Mouse (Mus musculus) liver, embryonic 13.5 days (tissue): ENCODE results near the gene Slc22a18. TPM values are rescaled to one million over a fixed set of nuclear protein-coding genes. Genes with fewer than 3 reads are reported as not detected.

ENCODE experiments used
- ATAC-seq: fragments of 200-750 bp; cut with Nextera tagmentation; 2 replicates; pipeline ENCODE4 v1.8.0; 2017; ENCODE audit warnings: low read depth, mild to moderate bottlenecking, moderate number of reproducible peaks, moderate library complexity
- DNase-seq: peaks from one replicate; pipeline ENCODE4 v3.0.0; 2022
- H3K27ac ChIP-seq: fragments of 300-500 bp; sonication (generic); 2 replicates; pipeline ENCODE4 v1.5.1; 2015; ENCODE audit warnings: moderate library complexity, mild to moderate bottlenecking, inconsistent platforms
- H3K27me3 ChIP-seq: fragments of 300-500 bp; sonication (generic); 2 replicates; pipeline ENCODE4 v1.6.1; 2015; ENCODE audit warnings: mild to moderate bottlenecking, inconsistent platforms
- H3K36me3 ChIP-seq: fragments of 300-500 bp; sonication (generic); 2 replicates; pipeline ENCODE4 v1.6.1; 2015; ENCODE audit warnings: mild to moderate bottlenecking, inconsistent platforms
- H3K4me1 ChIP-seq: fragments of 300-500 bp; sonication (generic); replicated peaks from 2 replicates; pipeline ENCODE4 v1.6.1; 2015; ENCODE audit warnings: inconsistent platforms
- H3K4me2 ChIP-seq: fragments of 300-500 bp; sonication (generic); 2 replicates; pipeline ENCODE4 v1.6.1; 2015; ENCODE audit warnings: inconsistent platforms, mild to moderate bottlenecking, moderate library complexity
- H3K4me3 ChIP-seq: fragments of 300-500 bp; sonication (generic); replicated peaks from 2 replicates; pipeline ENCODE4 v1.5.1; 2015; ENCODE audit warnings: mild to moderate bottlenecking, inconsistent platforms
- H3K9ac ChIP-seq: fragments of 300-500 bp; sonication (generic); 2 replicates; pipeline ENCODE4 v1.6.1; 2015; ENCODE audit warnings: mild to moderate bottlenecking, inconsistent platforms
- H3K9me3 ChIP-seq: fragments of 300-500 bp; sonication (generic); replicated peaks from 2 replicates; pipeline ENCODE4 v1.6.1; 2016; ENCODE audit warnings: inconsistent platforms
- WGBS: fragments of 180-500 bp; shearing (Covaris S2); methylation state at CpG from one replicate; pipeline ENCODE4 v1.1.7; 2015; ENCODE audit not compliant: insufficient replicate concordance; 5-methylcytosine and 5-hydroxymethylcytosine counted together
- polyA plus RNA-seq: library from polyadenylated mRNA; unstranded; fragments of >200 nt; fragmentation: Nextera tagmentation; extraction: Ambion mirVana; gene quantifications from 2 replicates; pipeline ENCODE4 v1.2.1, GENCODE M21; 2015

Slc22a18 gene
- polyA plus RNA-seq, 1 experiment from 2014 or later: 6.7 TPM

GRCm38 (mm10) chr7:143489735-143490134 lies 16.2 kb downstream of the Slc22a18 start:
- 55% methylated on average over 6 of the region's 6 CpGs for WGBS
- H3K4me1 ChIP-seq: peaks cover 2% of the 10 kb centered on the region; the same call in 1 of the 2 replicates
- H3K27ac ChIP-seq: no peak overlapping the region
- ATAC-seq: peak; percentile 68
- H3K4me2 ChIP-seq: no peak overlapping the region
- H3K36me3 ChIP-seq: no peaks in the 10 kb centered on the region
- H3K4me3 ChIP-seq: no peak overlapping the region
- no peak overlapping the region for H3K9ac ChIP-seq
- no peaks in the 10 kb centered on the region for H3K9me3 ChIP-seq
- peaks cover 15% of the 10 kb centered on the region; the same call in 1 of the 2 replicates for H3K27me3 ChIP-seq
- no peak for DNase-seq

GRCm38 (mm10) chr7:143493616-143494126 lies 20.1 kb downstream of the Slc22a18 start:
- Histone ChIP-seq H3K27me3 (peaks cover 21% of the 10 kb centered on the region), H3K27ac (no peak overlapping the region), H3K4me2 (no peak overlapping the region), H3K9me3 (no peaks in the 10 kb centered on the region), H3K36me3 (no peaks in the 10 kb centered on the region), H3K9ac (no peak overlapping the region), H3K4me1 (peaks cover 17% of the 10 kb centered on the region), H3K4me3 (no peak overlapping the region)
- ATAC-seq: no peak
- no peak for DNase-seq
- 63% methylated on average over 6 of the region's 6 CpGs for WGBS

DNA sequence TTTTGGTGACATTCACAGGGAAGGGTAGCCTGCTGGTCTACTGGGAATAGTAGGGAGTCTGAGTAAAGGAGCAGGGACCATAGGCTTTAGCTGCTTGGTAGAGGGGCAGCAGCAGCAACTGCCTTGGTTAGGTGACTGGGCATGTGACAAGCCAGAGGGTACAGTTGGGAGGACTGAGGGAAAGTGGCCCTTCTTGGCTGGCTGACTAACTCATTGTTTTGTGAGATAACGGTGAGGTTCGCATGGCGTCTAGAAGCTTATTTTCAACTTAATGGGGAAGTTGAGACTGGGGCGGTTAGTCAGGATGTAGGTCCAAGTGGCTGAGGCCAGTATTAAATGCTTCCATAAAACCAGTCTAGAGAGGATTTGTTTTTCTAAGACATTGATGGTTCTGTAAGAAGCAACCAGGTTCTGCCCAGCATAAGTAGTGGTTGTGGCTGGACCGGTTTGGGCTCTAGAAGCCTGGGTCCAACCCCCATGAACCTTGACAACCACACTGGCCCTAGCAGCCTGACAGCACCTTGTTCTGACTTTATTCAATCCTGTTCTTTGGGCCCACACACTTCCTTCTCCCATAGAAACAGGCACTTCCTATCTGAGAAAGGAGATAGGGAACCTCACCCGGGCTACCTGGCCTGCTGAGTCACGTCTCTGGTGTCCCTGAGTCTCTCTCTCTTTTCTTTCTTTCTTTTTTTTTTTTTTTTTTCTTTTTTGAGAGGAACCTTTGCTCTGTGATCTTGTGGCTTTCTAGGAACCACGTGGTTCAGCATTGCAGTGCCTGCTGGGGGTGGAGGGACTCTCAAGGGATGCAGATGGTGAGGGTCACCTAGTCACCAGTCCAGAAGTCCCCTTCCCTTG lies 21.8 kb downstream of the Slc22a18 start:
- DNase-seq (no peak), ATAC-seq (0 out of 2 replicates have a peak, but pooled peaks have one; percentile 34)
- no peak overlapping the region for H3K27ac ChIP-seq

GRCm38 (mm10) chr7:143498584-143498983 lies 25.0 kb downstream of the Slc22a18 start:
- H3K4me1 ChIP-seq: peaks cover 31% of the 10 kb centered on the region
- DNase-seq (no peak), ATAC-seq (no peak)
- H3K27ac ChIP-seq: no peak overlapping the region
- peaks cover 59% of the 10 kb centered on the region for H3K27me3 ChIP-seq
- H3K36me3 ChIP-seq: no peaks in the 10 kb centered on the region
- H3K4me3 ChIP-seq: no peak overlapping the region
- no peak overlapping the region for H3K4me2 ChIP-seq
- WGBS: 68% methylated on average over 4 of the region's 4 CpGs
- H3K9me3 ChIP-seq: no peaks in the 10 kb centered on the region
- no peak overlapping the region for H3K9ac ChIP-seq

More for the DNA sequence above, 21.8 kb downstream of the Slc22a18 start:
- H3K4me3 ChIP-seq: no peak overlapping the region
- no peaks in the 10 kb centered on the region for H3K9me3 ChIP-seq
- WGBS: 18% methylated on average over 8 of the region's 8 CpGs
- peaks cover 27% of the 10 kb centered on the region for H3K27me3 ChIP-seq
- H3K4me1 ChIP-seq: peaks cover 17% of the 10 kb centered on the region
- H3K36me3 ChIP-seq: no peaks in the 10 kb centered on the region
- H3K9ac ChIP-seq: no peak overlapping the region
- H3K4me2 ChIP-seq: no peak overlapping the region

GRCm38 (mm10) chr7:143500912-143501311 lies 27.4 kb downstream of the Slc22a18 start:
- no peaks in the 10 kb centered on the region for H3K9me3 ChIP-seq
- 34% methylated on average over 2 of the region's 2 CpGs for WGBS
- ATAC-seq (peak; percentile 19; the same call in 1 of the 2 replicates), DNase-seq (no peak)
- H3K4me2 ChIP-seq: no peak overlapping the region
- H3K27ac ChIP-seq: no peak overlapping the region
- peaks cover 18% of the 10 kb centered on the region for H3K4me1 ChIP-seq
- H3K4me3 ChIP-seq: no peak overlapping the region
- H3K27me3 ChIP-seq: peaks cover 77% of the 10 kb centered on the region
- no peak overlapping the region for H3K9ac ChIP-seq
- no peaks in the 10 kb centered on the region for H3K36me3 ChIP-seq

DNA sequence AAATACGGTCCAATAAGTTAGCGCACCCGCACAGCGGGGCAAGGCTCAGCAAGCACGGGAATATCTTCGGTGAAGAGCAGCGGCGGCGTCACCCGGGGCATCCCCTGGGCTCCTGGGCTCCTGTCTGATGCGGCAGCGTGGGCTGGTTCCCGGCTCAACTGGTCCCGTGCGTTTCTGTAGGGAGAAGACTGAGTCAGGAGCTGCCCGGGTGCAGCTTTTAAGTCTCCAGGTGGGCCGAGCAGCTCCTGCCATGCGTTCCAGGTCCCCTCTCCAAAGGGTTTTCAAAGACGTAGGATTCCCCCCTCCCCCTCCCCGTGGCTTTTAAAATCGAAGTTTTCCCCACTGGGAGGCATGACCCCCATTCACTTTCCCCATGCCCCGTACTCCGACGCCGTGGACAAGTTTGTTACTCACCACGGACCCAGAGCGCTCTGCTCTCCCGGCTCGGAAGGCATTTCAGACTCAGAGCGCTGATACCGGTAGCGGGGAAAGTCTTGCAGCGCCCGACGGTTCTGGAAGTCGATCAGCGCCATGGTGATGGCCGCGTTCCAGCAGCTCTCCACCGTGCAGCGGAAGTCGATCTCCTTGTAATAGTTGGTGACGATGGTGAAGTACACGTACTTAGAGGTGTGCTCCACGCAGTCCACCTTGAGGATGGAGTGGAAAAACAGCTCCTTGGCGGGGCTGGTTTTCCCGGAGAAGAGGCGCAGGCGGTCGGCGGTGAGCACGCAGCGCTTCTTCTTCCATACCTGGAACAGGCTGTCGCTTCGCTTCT lies 28.3 kb downstream of the Slc22a18 start:
- DNase-seq: no peak
- Histone ChIP-seq H3K9ac (no peak overlapping the region), H3K4me2 (peak overlapping the region; percentile 61), H3K4me1 (peaks cover 14% of the 10 kb centered on the region), H3K27me3 (peaks cover 80% of the 10 kb centered on the region), H3K9me3 (no peaks in the 10 kb centered on the region), H3K36me3 (no peaks in the 10 kb centered on the region), H3K4me3 (peak overlapping the region; percentile 52), H3K27ac (no peak overlapping the region)
- 3% methylated on average over 55 of the region's 55 CpGs for WGBS
- no peak for ATAC-seq

- no peak within 1 kb of the TSS for H3K9ac ChIP-seq
- WGBS: 4% methylated on average over 51 of the region's 51 CpGs
- H3K4me1 ChIP-seq: peaks cover 14% of the 10 kb centered on the region
- H3K27ac ChIP-seq: no peak within 1 kb of the TSS
- ATAC-seq: peak; percentile 33; the same call in 1 of the 2 replicates
- H3K9me3 ChIP-seq: no peaks in the 10 kb centered on the region
- no peaks in the 10 kb centered on the region for H3K36me3 ChIP-seq
- H3K27me3 ChIP-seq: peaks cover 80% of the 10 kb centered on the region
- peak within 1 kb of the TSS; percentile 61 for H3K4me2 ChIP-seq
- H3K4me3 ChIP-seq: peak within 1 kb of the TSS; percentile 52
- no peak for DNase-seq
Measured at GRCm38 (mm10) chr7:143502418-143503200, 29.1 kb downstream of the Slc22a18 start, which contains the start of gene Phlda2. Gene Phlda2, minus strand, starts transcription at chr7:143503150.

- H3K4me1 ChIP-seq: peaks cover 14% of the 10 kb centered on the region
- H3K27ac ChIP-seq: no peak overlapping the region
- H3K4me3 ChIP-seq: no peak overlapping the region
- H3K27me3 ChIP-seq: peaks cover 74% of the 10 kb centered on the region
- no peaks in the 10 kb centered on the region for H3K36me3 ChIP-seq
- no peak overlapping the region for H3K9ac ChIP-seq
- no peak overlapping the region for H3K4me2 ChIP-seq
- 69% methylated on average over 6 of the region's 6 CpGs for whole genome bisulfite sequencing
- H3K9me3 ChIP-seq: no peaks in the 10 kb centered on the region
- DNase-seq: no peak
- no peak for ATAC-seq
Measured at GRCm38 (mm10) chr7:143503926-143504325, 30.4 kb downstream of the Slc22a18 start.

GRCm38 (mm10) chr7:143505411-143505810 lies 31.9 kb downstream of the Slc22a18 start:
- no peak for DNase-seq
- no peak for ATAC-seq
- 75% methylated on average over 2 of the region's 2 CpGs for WGBS
- Histone ChIP-seq H3K4me2 (no peak overlapping the region), H3K4me1 (peaks cover 14% of the 10 kb centered on the region), H3K9ac (no peak overlapping the region), H3K27me3 (peaks cover 60% of the 10 kb centered on the region), H3K27ac (no peak overlapping the region), H3K9me3 (no peaks in the 10 kb centered on the region), H3K4me3 (no peak overlapping the region), H3K36me3 (no peaks in the 10 kb centered on the region)

DNA sequence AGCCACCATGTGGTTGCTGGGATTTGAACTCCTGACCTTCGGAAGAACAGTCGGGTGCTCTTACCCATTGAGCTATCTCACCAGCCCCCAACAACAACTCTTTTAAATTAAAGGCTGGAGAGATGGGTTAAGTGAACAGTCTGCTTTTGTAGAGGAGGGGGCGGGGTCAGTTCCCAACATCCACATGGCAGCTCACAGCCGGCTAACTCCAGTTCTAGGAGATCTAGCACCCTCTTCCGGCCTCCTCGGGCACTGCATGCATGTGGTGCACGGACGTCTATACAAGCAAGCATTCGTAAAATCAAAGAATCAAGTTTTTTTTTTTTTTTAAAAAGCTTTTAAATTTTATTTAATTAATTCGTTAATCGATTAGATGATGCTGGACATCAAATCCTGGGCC lies 32.3 kb downstream of the Slc22a18 start:
- Histone ChIP-seq H3K4me3 (no peak overlapping the region), H3K9me3 (no peaks in the 10 kb centered on the region), H3K27ac (no peak overlapping the region), H3K9ac (no peak overlapping the region), H3K4me1 (peaks cover 17% of the 10 kb centered on the region), H3K36me3 (no peaks in the 10 kb centered on the region), H3K4me2 (no peak overlapping the region), H3K27me3 (peaks cover 56% of the 10 kb centered on the region)
- 20% methylated on average over 11 of the region's 11 CpGs for WGBS
- ATAC-seq (no peak), DNase-seq (peak; percentile 59)
